Mouse (Mus musculus) olfactory bulb, adult 2 months (tissue): Measurements from ENCODE around the gene Shroom3.

ENCODE experiments used
- CTCF ChIP-seq: fragments of 200-500 bp; IDR thresholded peaks from 2 replicates; pipeline ENCODE4 v1.5.1; 2012; ENCODE audit warnings: low read depth, mild to moderate bottlenecking, low read length, moderate library complexity; ENCODE audit not compliant: insufficient read depth
- POLR2A ChIP-seq: fragments of 200-500 bp; IDR thresholded peaks from 2 replicates; pipeline ENCODE4 v1.6.1; 2012; ENCODE audit warnings: mild to moderate bottlenecking, low read depth, low read length, moderate library complexity; ENCODE audit not compliant: insufficient read depth

DNA sequence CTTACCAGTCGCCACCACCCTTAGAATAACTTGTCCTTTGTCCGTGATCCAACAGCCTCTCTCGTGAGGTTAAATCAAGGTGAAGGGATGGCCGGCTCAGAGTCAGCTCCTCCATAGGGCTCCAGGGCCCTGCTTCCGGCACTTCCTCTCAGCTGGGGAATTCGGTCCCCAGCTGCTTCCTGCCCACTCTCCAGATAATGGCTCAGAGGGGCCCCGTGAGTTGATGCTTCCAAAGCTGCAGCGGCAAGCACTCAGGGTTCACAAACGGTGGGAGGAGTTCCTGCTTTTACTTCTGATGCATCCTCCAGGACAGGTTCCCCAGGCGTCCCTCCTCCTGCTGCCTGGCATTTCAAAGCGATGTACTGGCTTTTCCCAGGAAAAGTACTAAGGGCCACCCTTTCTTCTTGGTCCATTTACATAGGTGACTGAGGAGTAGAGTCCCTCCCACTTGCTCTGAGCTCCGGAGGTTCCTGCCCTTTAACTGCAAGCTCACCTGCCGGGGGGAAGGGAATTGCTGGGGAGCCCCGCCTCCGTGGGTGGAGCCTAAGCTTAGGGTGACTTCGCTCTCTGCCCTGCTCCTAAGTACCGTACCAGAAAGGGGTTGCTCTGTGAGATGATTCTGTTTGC is 241.7 kb downstream of the Shroom3 start:
- TF ChIP-seq CTCF, result no peak
- TF ChIP-seq POLR2A, result no peak
